Comparison of ENCODE assay signal across 12 mouse cellular contexts in genomic region chr7:26775866-26776265, GRCm38 (mm10). TPM values are rescaled to one million over a fixed set of nuclear protein-coding genes. Genes with fewer than 3 reads are reported as not detected.
DNase-seq lines count a peak whose midpoint lies in the region; ATAC-seq and TF ChIP-seq lines count a peak whose summit lies in the region.
"Had no signal": no experiment of that assay in that cellular context is flagged by ENCODE, and none has a peak within 500 bp of the region (broad histone marks: within the 10 kb centered on the region; RNA-seq: fewer than 3 reads in every experiment).

No protein-coding gene starts in this region.

- peaks cover 9% of the 10 kb centered on the region for H3K9me3 ChIP-seq in E14TG2a.4 (ENCODE audit: low read length)
- no peaks in the 10 kb centered on the region for H3K9me3 ChIP-seq in embryonic facial prominence, embryonic 14.5 days (ENCODE audit: control insufficient read depth, low read length)
- H3K9me3 ChIP-seq in lung, embryonic 14.5 days (ENCODE audit: low read depth, low read length): no peaks in the 10 kb centered on the region
- H3K9me3 ChIP-seq: limb, embryonic 15.5 days had no signal

- no peak overlapping the region for H3K4me2 ChIP-seq in embryonic facial prominence, embryonic 14.5 days (ENCODE audit: low read depth, low read length)
- no peak overlapping the region for H3K4me2 ChIP-seq in lung, embryonic 14.5 days
- H3K4me2 ChIP-seq: limb, embryonic 15.5 days had no signal

- ATAC-seq in embryonic facial prominence, embryonic 14.5 days (ENCODE audit: low read depth): peak; percentile 41
- ATAC-seq in lung, embryonic 14.5 days (ENCODE audit: insufficient read depth): 0 out of 2 replicates have a peak, but pooled peaks have one; percentile 42

- no peaks in the 10 kb centered on the region for H3K36me3 ChIP-seq in E14TG2a.4 (ENCODE audit: insufficient read depth, low read length)
- no peaks in the 10 kb centered on the region for H3K36me3 ChIP-seq in embryonic facial prominence, embryonic 14.5 days (ENCODE audit: control insufficient read depth, insufficient read depth, low read length)
- no peaks in the 10 kb centered on the region for H3K36me3 ChIP-seq in lung, embryonic 14.5 days (ENCODE audit: insufficient read depth)
- H3K36me3 ChIP-seq: limb, embryonic 15.5 days had no signal

- DNase-seq in gastrocnemius, adult 2 months: no peak
- DNase-seq in gastrocnemius, postnatal 4 days (ENCODE audit: low spot score in 2 of 2): no peak
- DNase-seq in embryonic facial prominence, embryonic 14.5 days (ENCODE audit: low spot score): peak; percentile 46
- DNase-seq in lung, embryonic 14.5 days: peak; percentile 65
- DNase-seq in cerebellum, adult 18-20 months: no peak
- no peak for DNase-seq in ovary, postnatal 36 days (ENCODE audit: low spot score)
- no peak for DNase-seq in left cerebral cortex, adult 18-20 months (ENCODE audit: low spot score in 2 of 2)
- DNase-seq: cerebellum, postnatal 36 days; gastrocnemius, postnatal 25 days had no signal

- intact Hi-C loops in gastrocnemius, adult 2 months (cut with DNase I): no loop called here

- no peak overlapping the region for H3K27ac ChIP-seq in gastrocnemius, adult 2 months
- H3K27ac ChIP-seq in embryonic facial prominence, embryonic 14.5 days (replicated peaks; ENCODE audit: low read depth, low read length): no peak overlapping the region
- no peak overlapping the region for H3K27ac ChIP-seq in lung, embryonic 14.5 days (ENCODE audit: low read depth)
- H3K27ac ChIP-seq: limb, embryonic 15.5 days had no signal

- H3K4me1 ChIP-seq in E14TG2a.4 (replicated peaks; ENCODE audit: low read depth, low read length): peaks cover 5% of the 10 kb centered on the region
- H3K4me1 ChIP-seq in embryonic facial prominence, embryonic 14.5 days (ENCODE audit: control insufficient read depth, insufficient read depth, low read length): no peaks in the 10 kb centered on the region
- no peaks in the 10 kb centered on the region for H3K4me1 ChIP-seq in lung, embryonic 14.5 days (ENCODE audit: insufficient read depth)
- H3K4me1 ChIP-seq: limb, embryonic 15.5 days had no signal

- 6% methylated on average over 6 of the region's 6 CpGs for WGBS in embryonic facial prominence, embryonic 14.5 days
- WGBS in lung, embryonic 14.5 days: 11% methylated on average over 6 of the region's 6 CpGs

- no peak overlapping the region for H3K9ac ChIP-seq in embryonic facial prominence, embryonic 14.5 days (ENCODE audit: low read depth, low read length)
- no peak overlapping the region for H3K9ac ChIP-seq in lung, embryonic 14.5 days
- H3K9ac ChIP-seq: limb, embryonic 15.5 days had no signal

- no peak overlapping the region for H3K4me3 ChIP-seq in gastrocnemius, adult 2 months
- no peak overlapping the region for H3K4me3 ChIP-seq in E14TG2a.4 (replicated peaks; ENCODE audit: low read length)
- no peak overlapping the region for H3K4me3 ChIP-seq in embryonic facial prominence, embryonic 14.5 days (ENCODE audit: low read depth, low read length)
- H3K4me3 ChIP-seq in lung, embryonic 14.5 days (ENCODE audit: low read depth, low read length): no peak overlapping the region
- H3K4me3 ChIP-seq: limb, embryonic 15.5 days had no signal

- H3K27me3 ChIP-seq in E14TG2a.4 (ENCODE audit: insufficient read depth, low read length): no peaks in the 10 kb centered on the region
- H3K27me3 ChIP-seq in embryonic facial prominence, embryonic 14.5 days (replicated peaks; ENCODE audit: control insufficient read depth, insufficient read depth, low read length): no peaks in the 10 kb centered on the region
- H3K27me3 ChIP-seq in lung, embryonic 14.5 days (ENCODE audit: insufficient read depth, low read length): no peaks in the 10 kb centered on the region
- H3K27me3 ChIP-seq: limb, embryonic 15.5 days had no signal

- 0 out of 2 replicates have a peak, but pooled peaks have one; percentile 3 for TF ChIP-seq CTCF in gastrocnemius, adult 2 months (IDR thresholded peaks at IDR 0.05)
- TF ChIP-seq CTCF in E14TG2a.4 (conservative IDR thresholded peaks at IDR 0.05; ENCODE audit: low read length): peak; percentile 43
- peak; percentile 68 for TF ChIP-seq CTCF in lung, embryonic 14.5 days (IDR thresholded peaks at IDR 0.05; ENCODE audit: low read depth)

RNA-seq across cellular contexts. Expression of gene Cyp2b19, which starts 18.9 kb away (rescaled TPM):
- total RNA-seq in gastrocnemius, adult 2 months (2021): not detected
- not detected for total RNA-seq in gastrocnemius, postnatal 4 days (2021)
- 0.09 and 1.1 TPM in 2 replicates for polyA plus RNA-seq in embryonic facial prominence, embryonic 14.5 days (2014; fragmentation: Nextera tagmentation; extraction: Ambion mirVana)
- 0.08 TPM in 1 of 2 replicates, not detected in the other for polyA plus RNA-seq in lung, embryonic 14.5 days (2014; fragmentation: Nextera tagmentation; extraction: Ambion mirVana)
- total RNA-seq in left cerebral cortex, adult 18-20 months (2021): not detected
- total RNA-seq: gastrocnemius, postnatal 25 days had no signal

RNA-seq across cellular contexts. Expression of gene Cyp2g1, which starts 32.8 kb away (rescaled TPM):
- not detected for total RNA-seq in gastrocnemius, adult 2 months (2021)
- not detected for total RNA-seq in gastrocnemius, postnatal 4 days (2021)
- polyA plus RNA-seq in embryonic facial prominence, embryonic 14.5 days (2014; fragmentation: Nextera tagmentation; extraction: Ambion mirVana): 4.6 and 6.1 TPM in 2 replicates
- polyA plus RNA-seq in lung, embryonic 14.5 days (2014; fragmentation: Nextera tagmentation; extraction: Ambion mirVana): not detected in 2 replicates
- not detected for total RNA-seq in left cerebral cortex, adult 18-20 months (2021)
- total RNA-seq: gastrocnemius, postnatal 25 days had no signal
- polyA plus RNA-seq: limb, embryonic 15.5 days; neural tube, embryonic 14.5 days had no signal

RNA-seq across cellular contexts. Expression of gene Cyp2a5, which starts 59.2 kb away (rescaled TPM):
- total RNA-seq in gastrocnemius, adult 2 months (2021): not detected
- total RNA-seq in gastrocnemius, postnatal 4 days (2021): not detected
- polyA plus RNA-seq in embryonic facial prominence, embryonic 14.5 days (2014; fragmentation: Nextera tagmentation; extraction: Ambion mirVana): 1.1 and 3.5 TPM in 2 replicates
- polyA plus RNA-seq in lung, embryonic 14.5 days (2014; fragmentation: Nextera tagmentation; extraction: Ambion mirVana): not detected in 2 replicates
- under 1 TPM in 1 of 2 experiments, not detected in 1; 0.56 TPM for total RNA-seq in left cerebral cortex, adult 18-20 months (2021)
- total RNA-seq: gastrocnemius, postnatal 25 days had no signal
- polyA plus RNA-seq: limb, embryonic 15.5 days had no signal

Comparison
In these comparisons a context has a peak if more than half of its experiments do, and no peak if none do; other contexts are left out.
1. DNase-seq: peak in embryonic facial prominence, embryonic 14.5 days (single experiment) and lung, embryonic 14.5 days (single experiment); none in gastrocnemius, adult 2 months (single experiment), gastrocnemius, postnatal 4 days (0 of 2), cerebellum, adult 18-20 months (0 of 2), ovary, postnatal 36 days (single experiment) and left cerebral cortex, adult 18-20 months (0 of 2).
2. CTCF ChIP-seq: peak in every context shown above with its lines; median percentile 68 in lung, embryonic 14.5 days; 43 in E14TG2a.4; 3 in gastrocnemius, adult 2 months.